Mouse (Mus musculus) erythroblast, adult 5-6 weeks (primary cell): ENCODE measurements around the gene Asxl1. TPM values are rescaled to one million over a fixed set of nuclear protein-coding genes. Genes with fewer than 3 reads are reported as not detected.

Experiments used
- ATAC-seq: replicated peaks from 2 replicates; pipeline ENCODE4 v1.8.0; 2016; ENCODE audit warnings: moderate number of reproducible peaks, mild to moderate bottlenecking, moderate TSS enrichment, inconsistent platforms; ENCODE audit not compliant: poor library complexity, low FRiP score, severe bottlenecking
- total RNA-seq, 2 experiments: library from RNA; stranded (forward) in 1 of 2; stranded (reverse) in 1 of 2; fragments of 150-400 nt in 1 of 2; fragments of 200-764, 138-1000 nt in 1 of 2; gene quantifications; 2 replicates each; pipeline versions ENCODE4 v1.2.3 to v1.2.4; 2015 to 2017; ENCODE audit warnings: low replicate concordance in 2 of 2

Gene Asxl1
- total RNA-seq, 2 experiments from 2014 or later: 10.8 to 14.7 TPM

GRCm38 (mm10) chr2:153436641-153437305 lies 91.1 kb downstream of the Asxl1 start:
- ATAC-seq: no peak

- no peak for ATAC-seq
These were observed 91.7 kb downstream of the Asxl1 start for GRCm38 (mm10) chr2:153437306-153437659.

- ATAC-seq: no peak
These were observed 95.1 kb downstream of the Asxl1 start for GRCm38 (mm10) chr2:153440755-153441154.

- no peak for ATAC-seq
These were observed 95.6 kb downstream of the Asxl1 start for GRCm38 (mm10) chr2:153441228-153441627.

GRCm38 (mm10) chr2:153442720-153443119 lies 97.1 kb downstream of the Asxl1 start:
- no peak for ATAC-seq

- ATAC-seq: no peak
These were observed 98.0 kb downstream of the Asxl1 start for GRCm38 (mm10) chr2:153443434-153444240.

GRCm38 (mm10) chr2:153444254-153445136 lies 98.9 kb downstream of the Asxl1 start:
- ATAC-seq: peak; percentile 48

GRCm38 (mm10) chr2:153445137-153446016 lies 99.7 kb downstream of the Asxl1 start:
- peak; percentile 56; the same call in 1 of the 2 replicates for ATAC-seq

- ATAC-seq: peak; percentile 61
These were observed 100.4 kb downstream of the Asxl1 start for GRCm38 (mm10) chr2:153446017-153446408.

GRCm38 (mm10) chr2:153446476-153446875 lies 100.8 kb downstream of the Asxl1 start:
- ATAC-seq: no peak

- no peak for ATAC-seq
These were observed 102.1 kb downstream of the Asxl1 start for GRCm38 (mm10) chr2:153447719-153448118.

GRCm38 (mm10) chr2:153448519-153448918 lies 102.9 kb downstream of the Asxl1 start:
- no peak for ATAC-seq

Other genes starting within 250 kb of the Asxl1 start
- gene Hck, start 237.4 kb upstream of the Asxl1 start, total RNA-seq (2015; ENCODE audit: low replicate concordance): 19.2 and 46.6 TPM in 2 replicates
- gene Hck, start 237.4 kb upstream of the Asxl1 start, total RNA-seq (2017; ENCODE audit: low replicate concordance): 28.7 and 45.7 TPM in 2 replicates
- 16.9 and 19.2 TPM in 2 replicates for gene Tm9sf4, start 184.5 kb upstream of the Asxl1 start, total RNA-seq (2015; ENCODE audit: low replicate concordance)
- 14.9 and 23.3 TPM in 2 replicates for gene Tm9sf4, start 184.5 kb upstream of the Asxl1 start, total RNA-seq (2017; ENCODE audit: low replicate concordance)
- gene Tspyl3, start 120.4 kb upstream of the Asxl1 start, total RNA-seq (2015; ENCODE audit: low replicate concordance): 2.5 TPM in 2 replicates
- gene Tspyl3, start 120.4 kb upstream of the Asxl1 start, total RNA-seq (2017; ENCODE audit: low replicate concordance): 1.2 and 1.5 TPM in 2 replicates
- 33.4 and 36.8 TPM in 2 replicates for gene Plagl2, start 104.4 kb upstream of the Asxl1 start, total RNA-seq (2015; ENCODE audit: low replicate concordance)
- 8.7 and 13.2 TPM in 2 replicates for gene Plagl2, start 104.4 kb upstream of the Asxl1 start, total RNA-seq (2017; ENCODE audit: low replicate concordance)
- 1.3 and 2.5 TPM in 2 replicates for gene Pofut1, start 104.3 kb upstream of the Asxl1 start, total RNA-seq (2015; ENCODE audit: low replicate concordance)
- 9.2 and 15.5 TPM in 2 replicates for gene Pofut1, start 104.3 kb upstream of the Asxl1 start, total RNA-seq (2017; ENCODE audit: low replicate concordance)
- gene Kif3b, start 54.4 kb upstream of the Asxl1 start, total RNA-seq (2015; ENCODE audit: low replicate concordance): 2.9 and 6.5 TPM in 2 replicates
- gene Kif3b, start 54.4 kb upstream of the Asxl1 start, total RNA-seq (2017; ENCODE audit: low replicate concordance): 5.4 and 5.7 TPM in 2 replicates
- 7.1 TPM in 1 of 2 replicates, not detected in the other for gene 4930404H24Rik, start 147.0 kb downstream of the Asxl1 start, total RNA-seq (2015; ENCODE audit: low replicate concordance)
- not detected in 2 replicates for gene 4930404H24Rik, start 147.0 kb downstream of the Asxl1 start, total RNA-seq (2017; ENCODE audit: low replicate concordance)
- gene Nol4l, start 184.1 kb downstream of the Asxl1 start, total RNA-seq (2015; ENCODE audit: low replicate concordance): 2.7 and 6.1 TPM in 2 replicates
- gene Nol4l, start 184.1 kb downstream of the Asxl1 start, total RNA-seq (2017; ENCODE audit: low replicate concordance): 1.8 and 4.3 TPM in 2 replicates